Mouse (Mus musculus) lung, postnatal 0 days (tissue): ENCODE data around the gene Ift22.

ENCODE experiments used
- CTCF ChIP-seq: IDR thresholded peaks from 2 replicates; pipeline ENCODE4 v1.5.1; 2016; ENCODE audit warnings: antibody characterized with exemption, mild to moderate bottlenecking
- EP300 ChIP-seq: IDR thresholded peaks from 2 replicates; pipeline ENCODE4 v1.6.1; 2016; ENCODE audit warnings: antibody characterized with exemption, mild to moderate bottlenecking, control low read depth

GRCm38 (mm10) chr5:136960053-136960452 is 52.1 kb downstream of the Ift22 start:
- TF ChIP-seq EP300 (no peak), CTCF (no peak)
